Mouse (Mus musculus): ENCODE data around the gene Fkbpl.

Gene Fkbpl

GRCm38 (mm10) chr17:34644608-34645007, at the start of gene Fkbpl:
Gene Fkbpl (plus strand): TSS chr17:34644764.
- DNase-seq (ENCODE audit: low read depth, low spot score), result peak; percentile 99

- no peak for DNase-seq (ENCODE audit: low read depth, low spot score)
These were observed 48.5 kb upstream of the Fkbpl start for GRCm38 (mm10) chr17:34596098-34596497.

GRCm38 (mm10) chr17:34597566-34598095, 46.9 kb upstream of the Fkbpl start, which contains the start of gene Ager:
Gene Ager (plus strand): TSS chr17:34597862.
- DNase-seq (ENCODE audit: low read depth, low spot score), result no peak

GRCm38 (mm10) chr17:34599891-34600290, 44.7 kb upstream of the Fkbpl start:
- DNase-seq (ENCODE audit: low read depth, low spot score), result no peak

- DNase-seq (ENCODE audit: low read depth, low spot score), result no peak
These were observed 42.8 kb upstream of the Fkbpl start for GRCm38 (mm10) chr17:34601796-34602195.

- peak; percentile 100 for DNase-seq (ENCODE audit: low read depth, low spot score)
These were observed 41.0 kb upstream of the Fkbpl start, which contains the start of gene Rnf5 for GRCm38 (mm10) chr17:34603375-34604060. Gene Rnf5 (minus strand): TSS chr17:34603690.

- DNase-seq (ENCODE audit: low read depth, low spot score), result peak; percentile 100
These were observed 40.5 kb upstream of the Fkbpl start, which contains the start of gene Agpat1 for GRCm38 (mm10) chr17:34604061-34604508. Gene Agpat1 (plus strand): TSS chr17:34604262.

- no peak for DNase-seq (ENCODE audit: low read depth, low spot score)
These were observed 39.9 kb upstream of the Fkbpl start for GRCm38 (mm10) chr17:34604511-34605237.

GRCm38 (mm10) chr17:34605609-34606008, 39.0 kb upstream of the Fkbpl start:
- peak; percentile 96 for DNase-seq (ENCODE audit: low read depth, low spot score)

- DNase-seq (ENCODE audit: low read depth, low spot score), result no peak
These were observed 38.2 kb upstream of the Fkbpl start for GRCm38 (mm10) chr17:34606186-34607039.

GRCm38 (mm10) chr17:34607997-34608396, 36.6 kb upstream of the Fkbpl start:
- no peak for DNase-seq (ENCODE audit: low read depth, low spot score)

- no peak for DNase-seq (ENCODE audit: low read depth, low spot score)
These were observed 33.5 kb upstream of the Fkbpl start for GRCm38 (mm10) chr17:34611050-34611449.

GRCm38 (mm10) chr17:34613054-34613645, 31.4 kb upstream of the Fkbpl start:
- no peak for DNase-seq (ENCODE audit: low read depth, low spot score)

GRCm38 (mm10) chr17:34613830-34614229, 30.7 kb upstream of the Fkbpl start:
- no peak for DNase-seq (ENCODE audit: low read depth, low spot score)

- no peak for DNase-seq (ENCODE audit: low read depth, low spot score)
These were observed 28.7 kb upstream of the Fkbpl start, which contains the start of gene Egfl8 for GRCm38 (mm10) chr17:34615871-34616270. Gene Egfl8 (minus strand): TSS chr17:34615971.

- DNase-seq (ENCODE audit: low read depth, low spot score), result peak; percentile 80
These were observed 25.6 kb upstream of the Fkbpl start for GRCm38 (mm10) chr17:34618999-34619398.

GRCm38 (mm10) chr17:34621006-34621405, 23.6 kb upstream of the Fkbpl start:
- no peak for DNase-seq (ENCODE audit: low read depth, low spot score)

- peak; percentile 41 for DNase-seq (ENCODE audit: low read depth, low spot score)
These were observed 21.4 kb upstream of the Fkbpl start for GRCm38 (mm10) chr17:34623161-34623560.

- no peak for DNase-seq (ENCODE audit: low read depth, low spot score)
These were observed 19.6 kb upstream of the Fkbpl start for GRCm38 (mm10) chr17:34624981-34625380.

- no peak for DNase-seq (ENCODE audit: low read depth, low spot score)
These were observed 18.3 kb upstream of the Fkbpl start for GRCm38 (mm10) chr17:34626062-34626772.

- peak; percentile 64 for DNase-seq (ENCODE audit: low read depth, low spot score)
These were observed 17.8 kb upstream of the Fkbpl start for GRCm38 (mm10) chr17:34626773-34627092.
